Mouse (Mus musculus) megakaryocyte, embryonic 14.5 days (primary cell): ENCODE measurements at regions not wholly inside any gene's neighbourhood (a gene's known extent, or its start where the extent isn't known, plus 50 kb on each side); places are given as distances from the start of the nearest gene placed in this dataset.

Source experiments
- FLI1 ChIP-seq: IDR thresholded peaks from 2 replicates; pipeline ENCODE4 v1.6.1; 2012; ENCODE audit warnings: low read length, inconsistent platforms, mixed read lengths
- GATA1 ChIP-seq: IDR thresholded peaks from 3 replicates; pipeline ENCODE4 v1.6.1; 2012; ENCODE audit warnings: mixed read lengths, low read length, inconsistent platforms, borderline replicate concordance

GRCm38 (mm10) chr5:101359986-101360385 lies 304.8 kb downstream of the Nkx6-1 start:
- no peak for TF ChIP-seq GATA1
- TF ChIP-seq FLI1, result no peak
